Mouse (Mus musculus) frontal cortex, adult 2 months (tissue): ENCODE results near the gene Slc25a5. TPM values are rescaled to one million over a fixed set of nuclear protein-coding genes. Genes with fewer than 3 reads are reported as not detected.

ENCODE experiments used
- DNase-seq, 2 experiments: peaks; one replicate each; pipeline ENCODE4 v3.0.0; 2022; ENCODE audit warnings: low spot score in 1 of 2; ENCODE audit errors: extremely low spot score in 1 of 2
- polyA plus RNA-seq: library from polyadenylated mRNA; depleted of rRNA; stranded (reverse); fragments of >200 nt; gene quantifications from 2 replicates; pipeline ENCODE4 v1.2.3, GENCODE M21; 2012; rRNA removed

Gene Slc25a5
- polyA plus RNA-seq, 1 experiment: 486 TPM

- DNase-seq: peak in 1 of 2 experiments; percentile 79
These were observed 38.1 kb downstream of the Slc25a5 start for GRCm38 (mm10) chrX:36833397-36834084.

- no peak for DNase-seq
These were observed 41.7 kb downstream of the Slc25a5 start for GRCm38 (mm10) chrX:36837069-36837676.

GRCm38 (mm10) chrX:36839391-36839790 lies 43.9 kb downstream of the Slc25a5 start:
- DNase-seq: no peak

GRCm38 (mm10) chrX:36841698-36842097 lies 46.2 kb downstream of the Slc25a5 start:
- DNase-seq: no peak

GRCm38 (mm10) chrX:36843346-36843990 lies 48.0 kb downstream of the Slc25a5 start:
- DNase-seq: no peak

GRCm38 (mm10) chrX:36847152-36847551 lies 51.7 kb downstream of the Slc25a5 start:
- no peak for DNase-seq

Other genes starting within 250 kb of the Slc25a5 start
- 250 and 295 TPM in 2 replicates for gene Pgrmc1, start 197.4 kb upstream of the Slc25a5 start, polyA plus RNA-seq
- gene Akap17b, start 150.3 kb upstream of the Slc25a5 start, polyA plus RNA-seq: 10.6 and 12.6 TPM in 2 replicates
- 0.74 and 0.96 TPM in 2 replicates for gene Slc25a43, start 52.0 kb upstream of the Slc25a5 start, polyA plus RNA-seq
- gene Ube2a, start 78.2 kb downstream of the Slc25a5 start, polyA plus RNA-seq: 42.8 and 48.8 TPM in 2 replicates
- 26.7 and 29.0 TPM in 2 replicates for gene C330007P06Rik, start 78.5 kb downstream of the Slc25a5 start, polyA plus RNA-seq
- gene Nkrf, start 107.2 kb downstream of the Slc25a5 start, polyA plus RNA-seq: 17.9 and 19.8 TPM in 2 replicates
- 38.6 and 40.7 TPM in 2 replicates for gene Sept6, start 196.1 kb downstream of the Slc25a5 start, polyA plus RNA-seq